Mouse (Mus musculus) cerebellum, adult (tissue): Measurements from ENCODE around the gene Ktn1.

Experiments used
- ATAC-seq: cut with Nextera tagmentation; 2 replicates; pipeline ENCODE4 v1.9.2; 2017; ENCODE audit warnings: mild to moderate bottlenecking, moderate library complexity, mixed read lengths; ENCODE audit not compliant: insufficient number of reproducible peaks, low FRiP score, low TSS enrichment

Ktn1 gene

GRCm38 (mm10) chr14:47648218-47648617 is at the start of gene Ktn1:
Gene Ktn1 (plus strand): TSS chr14:47648448.
- ATAC-seq = no peak

GRCm38 (mm10) chr14:47613254-47613653 is 35.0 kb upstream of the Ktn1 start:
- ATAC-seq = no peak

- ATAC-seq = no peak
Observed at GRCm38 (mm10) chr14:47618891-47619290, 29.4 kb upstream of the Ktn1 start.

- ATAC-seq = no peak
Observed at GRCm38 (mm10) chr14:47621901-47622300, 26.3 kb upstream of the Ktn1 start.

DNA sequence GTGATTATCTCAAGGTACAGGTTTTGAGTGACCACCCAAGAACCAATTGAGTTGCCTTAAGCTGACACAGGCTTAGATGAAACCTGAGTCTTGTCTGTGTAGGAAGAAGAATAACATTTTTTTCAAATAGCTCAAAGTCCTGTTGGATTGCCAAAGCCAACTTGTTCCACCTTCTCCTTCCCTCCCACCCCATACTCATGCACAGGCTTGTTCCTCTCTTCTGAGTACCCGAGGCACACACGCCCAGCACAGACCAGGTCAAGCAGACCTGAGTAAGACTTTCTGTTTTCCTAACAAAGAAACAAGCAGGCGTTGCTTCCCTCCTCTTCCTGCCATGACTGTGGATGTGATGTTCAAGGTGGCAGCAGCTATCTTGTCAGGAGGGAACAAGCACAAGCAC is 23.4 kb upstream of the Ktn1 start:
- ATAC-seq = no peak

GRCm38 (mm10) chr14:47626143-47626542 is 22.1 kb upstream of the Ktn1 start:
- ATAC-seq = no peak

DNA sequence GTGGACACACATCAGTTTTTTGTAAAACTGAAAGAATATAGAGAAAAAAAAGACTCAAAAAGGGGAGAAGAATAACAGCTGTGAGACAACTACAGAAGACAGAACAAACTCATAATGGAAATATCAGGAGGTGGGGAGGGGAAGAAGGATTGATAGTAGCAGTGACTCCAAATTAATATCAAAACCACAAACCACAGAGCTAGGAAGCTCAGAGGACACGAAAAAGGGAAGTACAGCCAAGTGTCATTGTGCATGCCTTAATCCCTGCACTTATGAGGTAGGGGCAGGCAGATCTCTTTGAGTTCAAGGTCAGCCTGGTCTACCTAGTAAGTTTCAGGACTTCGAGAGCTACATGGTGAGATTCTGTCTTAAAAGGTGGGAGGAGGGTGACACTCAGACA is 21.4 kb upstream of the Ktn1 start:
- ATAC-seq = no peak

GRCm38 (mm10) chr14:47627360-47627759 is 20.9 kb upstream of the Ktn1 start:
- no peak for ATAC-seq

GRCm38 (mm10) chr14:47632419-47632818 is 15.8 kb upstream of the Ktn1 start:
- no peak for ATAC-seq

- ATAC-seq = no peak
Observed at GRCm38 (mm10) chr14:47634410-47634809, 13.8 kb upstream of the Ktn1 start.

DNA sequence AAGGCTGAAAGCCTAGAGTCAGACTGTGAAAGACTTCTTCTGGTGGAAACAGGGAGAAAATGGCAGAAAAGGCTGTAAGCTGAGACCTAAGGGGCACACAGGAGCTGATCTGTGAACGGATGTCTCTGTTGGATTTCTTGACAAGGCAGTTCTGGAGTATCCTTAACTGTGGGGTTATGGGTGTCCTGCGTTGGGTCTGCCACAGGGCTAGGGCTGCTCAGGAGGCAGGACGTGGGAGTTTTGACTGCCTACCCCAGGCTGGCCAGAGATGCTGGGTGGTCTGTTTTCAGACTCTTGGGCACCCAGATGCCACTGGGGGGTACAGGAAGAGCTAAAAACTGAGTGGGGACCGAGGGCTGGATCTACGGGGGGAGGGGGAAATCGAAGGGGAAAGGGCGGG is 13.4 kb upstream of the Ktn1 start:
- no peak for ATAC-seq

DNA sequence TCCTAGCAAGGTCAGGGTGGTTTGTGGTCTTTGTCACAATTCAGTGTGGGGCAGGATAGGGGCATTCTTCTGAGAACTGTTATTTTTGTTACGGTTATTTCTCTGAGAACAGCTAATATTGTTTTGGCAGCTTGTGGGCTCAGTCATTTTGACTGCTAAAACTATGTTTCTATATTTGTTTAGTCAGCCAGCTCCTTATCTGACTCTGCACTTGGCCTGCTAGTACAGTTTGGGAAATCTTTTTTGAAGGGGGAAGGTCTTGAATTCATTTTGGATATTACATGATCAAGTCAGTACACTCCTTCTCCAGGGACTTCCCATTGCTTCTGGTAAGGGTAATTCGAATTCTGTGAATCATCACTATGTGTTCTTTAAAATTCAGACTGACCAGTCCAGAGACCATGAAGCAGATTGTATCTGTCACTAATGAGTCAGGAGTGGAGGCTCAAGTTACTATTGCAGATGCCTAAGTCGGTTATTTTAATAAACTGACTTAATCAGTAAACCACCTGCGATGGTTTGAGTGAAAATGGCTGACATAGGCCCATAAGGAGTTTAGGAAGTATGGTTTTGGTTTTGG is 9.8 kb upstream of the Ktn1 start:
- no peak for ATAC-seq

GRCm38 (mm10) chr14:47645620-47646019 is 2.6 kb upstream of the Ktn1 start:
- ATAC-seq = no peak

- no peak for ATAC-seq
Observed at GRCm38 (mm10) chr14:47646246-47646645, 2.0 kb upstream of the Ktn1 start.

- ATAC-seq = no peak
Observed at GRCm38 (mm10) chr14:47646696-47647516, 1.3 kb upstream of the Ktn1 start.

DNA sequence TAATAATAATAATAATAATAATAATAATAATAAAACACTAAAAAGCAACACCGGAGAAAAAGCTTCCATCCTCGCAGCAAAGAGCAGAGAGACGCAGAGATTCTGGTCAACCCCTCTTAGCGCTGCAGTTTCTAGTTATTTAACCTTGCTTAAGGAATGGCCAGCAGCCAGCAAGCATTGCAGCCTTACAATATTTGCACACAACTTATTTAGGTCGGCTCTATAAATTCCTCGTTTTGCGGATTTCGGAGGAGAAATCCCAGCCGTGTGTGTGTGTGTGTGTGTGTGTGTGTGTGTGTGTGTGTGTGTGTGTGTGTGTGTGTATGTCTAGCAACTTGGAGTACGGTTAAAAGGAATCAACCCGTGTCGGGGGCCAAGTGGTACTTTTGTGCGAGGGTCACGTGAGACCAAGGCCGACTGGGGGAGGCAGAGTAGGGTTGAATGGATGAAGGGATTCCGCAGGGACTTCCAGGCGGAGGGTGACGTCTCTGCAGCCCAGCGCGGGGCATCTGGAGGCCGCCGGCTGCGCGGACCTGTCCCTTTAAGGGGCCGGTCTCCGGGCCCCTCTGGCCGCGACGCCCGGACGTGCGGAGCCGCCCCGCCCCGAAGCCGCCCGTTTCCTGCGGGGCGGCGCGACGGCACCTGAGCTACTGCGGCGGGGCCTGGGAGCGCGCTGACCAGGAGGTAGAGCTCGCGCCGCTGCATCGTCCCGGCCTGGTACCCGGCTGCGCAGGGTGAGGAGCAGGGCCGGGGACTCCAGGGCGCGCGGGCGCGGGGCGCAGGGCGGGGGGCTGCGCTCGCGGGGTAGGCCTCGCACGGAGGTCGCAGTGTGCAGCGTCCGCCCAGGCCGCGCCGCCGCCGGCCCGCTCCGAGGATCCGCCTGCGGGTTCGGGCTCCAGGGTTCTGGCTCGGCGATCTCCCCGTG is 720 bp downstream of the Ktn1 start:
- ATAC-seq = peak; percentile 91

- peak; percentile 68 for ATAC-seq
Observed at GRCm38 (mm10) chr14:47649631-47650337, 1.5 kb downstream of the Ktn1 start.

DNA sequence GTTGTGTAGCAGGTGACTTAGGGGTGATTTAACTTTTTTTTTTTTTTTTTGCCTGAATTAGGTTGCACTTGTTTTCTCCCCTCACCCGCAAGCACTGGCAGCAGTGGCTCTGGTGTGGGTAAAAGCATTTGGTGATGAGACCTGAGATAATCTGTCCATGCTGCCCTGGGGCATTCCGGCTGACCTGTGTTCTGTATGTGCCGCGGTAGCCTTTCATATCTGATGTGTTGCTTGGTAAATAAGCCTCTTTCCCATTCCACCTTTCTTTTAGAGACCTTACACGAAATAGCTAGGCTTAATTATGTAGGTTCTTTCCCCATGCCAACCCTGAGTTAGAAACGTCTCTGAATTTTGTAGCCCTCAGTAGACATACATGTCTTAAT is 2.1 kb downstream of the Ktn1 start:
- no peak for ATAC-seq

GRCm38 (mm10) chr14:47651272-47651671 is 3.0 kb downstream of the Ktn1 start:
- ATAC-seq = no peak

GRCm38 (mm10) chr14:47655444-47655843 is 7.2 kb downstream of the Ktn1 start:
- no peak for ATAC-seq
